Mouse (Mus musculus): ENCODE results near the gene 4933402E13Rik. TPM values are rescaled to one million over a fixed set of nuclear protein-coding genes. Genes with fewer than 3 reads are reported as not detected.

4933402E13Rik gene
- polyA plus RNA-seq (2014; fragmentation: Nextera tagmentation; extraction: Ambion mirVana) = 0.13 and 0.14 TPM in 2 replicates

- 80% methylated on average over 8 of the region's 8 CpGs for WGBS (ENCODE audit: insufficient replicate concordance)
- H3K4me1 ChIP-seq (ENCODE audit: control insufficient read depth, insufficient read depth, low read length) = no peaks in the 10 kb centered on the region
- no peak within 1 kb of the TSS for H3K4me3 ChIP-seq (ENCODE audit: low read depth, low read length)
- no peak within 1 kb of the TSS for H3K9ac ChIP-seq (ENCODE audit: low read depth, low read length)
- no peaks in the 10 kb centered on the region for H3K27me3 ChIP-seq (ENCODE audit: control insufficient read depth, insufficient read depth, low read length)
- no peak within 1 kb of the TSS for H3K4me2 ChIP-seq
- H3K36me3 ChIP-seq (ENCODE audit: control insufficient read depth, insufficient read depth, low read length) = no peaks in the 10 kb centered on the region
- H3K27ac ChIP-seq (ENCODE audit: low read depth, low read length) = no peak within 1 kb of the TSS
- no peak for ATAC-seq (replicated peaks; ENCODE audit: insufficient number of reproducible peaks, low FRiP score, low TSS enrichment)
- H3K9me3 ChIP-seq (replicated peaks; ENCODE audit: control insufficient read depth, low read length) = no peaks in the 10 kb centered on the region
Observed at GRCm38 (mm10) chrX:62283199-62283598, at the start of gene 4933402E13Rik. 4933402E13Rik (plus strand) TSS chrX:62283499.

Other genes with a start within 250 kb of the 4933402E13Rik start
- gene 4931400O07Rik, start 184.5 kb downstream of the 4933402E13Rik start, polyA plus RNA-seq (2014; fragmentation: Nextera tagmentation; extraction: Ambion mirVana) = not detected in 2 replicates